Mouse (Mus musculus) brain, embryonic 14.5 days (tissue): ENCODE measurements at regions not wholly inside any gene's neighbourhood (a gene's known extent, or its start where the extent isn't known, plus 50 kb on each side); places are given as distances from the start of the nearest gene placed in this dataset.

Source experiments
- CTCF ChIP-seq: fragments of 200-500 bp; IDR thresholded peaks from 2 replicates; pipeline ENCODE4 v1.5.1; 2012; ENCODE audit warnings: inconsistent platforms, mild to moderate bottlenecking, moderate library complexity, borderline replicate concordance; ENCODE audit not compliant: insufficient read depth, insufficient read length; ENCODE audit errors: extremely low read depth
- POLR2A ChIP-seq: fragments of 200-500 bp; IDR thresholded peaks from 2 replicates; pipeline ENCODE4 v1.6.1; 2012; ENCODE audit warnings: mild to moderate bottlenecking, inconsistent platforms, borderline replicate concordance; ENCODE audit not compliant: poor library complexity, insufficient read depth, insufficient read length, severe bottlenecking; ENCODE audit errors: extremely low read depth

DNA sequence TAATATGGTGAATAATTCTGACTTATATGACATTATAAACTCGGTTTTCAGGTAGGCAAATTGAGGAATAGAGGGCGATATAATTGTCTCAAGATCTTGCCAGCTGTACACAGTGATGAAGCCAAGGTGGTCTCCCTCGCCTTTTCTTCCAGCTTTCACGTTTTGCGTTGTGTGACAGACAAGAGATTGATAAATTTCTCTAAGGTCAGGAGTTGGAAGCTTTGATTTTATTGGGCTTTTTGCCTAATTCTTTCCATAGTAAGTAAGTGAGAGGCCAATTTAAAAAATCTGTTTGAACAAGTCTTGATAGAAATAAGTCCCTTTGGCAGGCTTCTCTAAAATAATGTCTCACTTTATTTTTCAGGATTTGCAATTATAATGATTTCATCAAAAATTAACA, 549.4 kb upstream of the Klhl1 start:
- TF ChIP-seq CTCF (no peak), POLR2A (no peak)
